Mouse (Mus musculus): ENCODE measurements around the gene Dnmt1. TPM values are rescaled to one million over a fixed set of nuclear protein-coding genes. Genes with fewer than 3 reads are reported as not detected.

Gene Dnmt1
- polyA plus RNA-seq, 1 experiment from 2014 or later, result 72.5 TPM

DNA sequence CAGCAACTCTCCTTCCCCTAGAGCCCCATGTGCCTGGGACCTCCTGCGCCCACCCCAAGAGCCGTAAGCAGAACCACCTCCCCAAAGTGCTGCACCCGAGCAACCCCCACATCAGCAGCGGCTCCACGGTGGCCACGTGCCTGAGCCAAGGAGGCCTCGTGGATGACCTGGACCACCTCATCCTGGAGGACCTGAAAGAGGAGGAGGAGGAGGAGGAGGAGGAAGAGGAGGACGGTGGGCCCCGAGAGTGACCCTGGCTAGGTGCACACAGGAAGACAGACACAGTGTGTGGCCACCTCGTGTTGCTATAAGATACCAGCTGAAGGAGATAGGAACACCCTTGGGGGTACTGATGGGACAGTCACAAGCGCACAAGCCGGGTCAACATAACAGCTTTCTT, 86.2 kb downstream of the Dnmt1 start:
- no peak for ATAC-seq
- H3K4me3 ChIP-seq (replicated peaks), result no peak overlapping the region
- H3K27ac ChIP-seq, result no peak overlapping the region
- H3K9ac ChIP-seq, result no peak overlapping the region
- no peaks in the 10 kb centered on the region for H3K9me3 ChIP-seq
- 89% methylated on average over 12 of the region's 12 CpGs for WGBS
- peaks cover 7% of the 10 kb centered on the region; the same call in 1 of the 2 replicates for H3K27me3 ChIP-seq (replicated peaks)
- no peaks in the 10 kb centered on the region for H3K36me3 ChIP-seq
- no peak overlapping the region for H3K4me2 ChIP-seq (replicated peaks)
- peaks cover 5% of the 10 kb centered on the region for H3K4me1 ChIP-seq (replicated peaks)

DNA sequence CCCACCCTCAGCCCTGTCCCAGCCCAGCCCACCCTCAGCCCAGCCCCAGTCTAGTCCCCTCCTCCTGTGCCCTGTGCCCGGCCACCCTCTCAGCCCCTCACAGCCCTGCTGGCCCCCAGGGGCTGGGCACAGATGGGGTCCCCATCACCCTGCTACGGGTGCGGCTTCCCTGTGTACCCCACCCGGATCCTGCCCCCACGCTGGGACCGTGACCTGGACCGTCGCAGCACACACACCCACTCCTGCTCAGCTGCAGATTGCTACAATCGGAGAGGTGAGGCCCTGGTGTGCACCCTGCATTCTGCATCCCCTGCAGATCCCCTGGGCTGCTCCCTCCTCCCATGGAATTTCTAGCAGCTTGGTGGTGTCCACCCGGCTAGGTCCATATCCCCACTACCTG, 86.7 kb downstream of the Dnmt1 start:
- H3K27ac ChIP-seq, result no peak overlapping the region
- WGBS, result 87% methylated on average over 9 of the region's 10 CpGs
- no peak for ATAC-seq

DNA sequence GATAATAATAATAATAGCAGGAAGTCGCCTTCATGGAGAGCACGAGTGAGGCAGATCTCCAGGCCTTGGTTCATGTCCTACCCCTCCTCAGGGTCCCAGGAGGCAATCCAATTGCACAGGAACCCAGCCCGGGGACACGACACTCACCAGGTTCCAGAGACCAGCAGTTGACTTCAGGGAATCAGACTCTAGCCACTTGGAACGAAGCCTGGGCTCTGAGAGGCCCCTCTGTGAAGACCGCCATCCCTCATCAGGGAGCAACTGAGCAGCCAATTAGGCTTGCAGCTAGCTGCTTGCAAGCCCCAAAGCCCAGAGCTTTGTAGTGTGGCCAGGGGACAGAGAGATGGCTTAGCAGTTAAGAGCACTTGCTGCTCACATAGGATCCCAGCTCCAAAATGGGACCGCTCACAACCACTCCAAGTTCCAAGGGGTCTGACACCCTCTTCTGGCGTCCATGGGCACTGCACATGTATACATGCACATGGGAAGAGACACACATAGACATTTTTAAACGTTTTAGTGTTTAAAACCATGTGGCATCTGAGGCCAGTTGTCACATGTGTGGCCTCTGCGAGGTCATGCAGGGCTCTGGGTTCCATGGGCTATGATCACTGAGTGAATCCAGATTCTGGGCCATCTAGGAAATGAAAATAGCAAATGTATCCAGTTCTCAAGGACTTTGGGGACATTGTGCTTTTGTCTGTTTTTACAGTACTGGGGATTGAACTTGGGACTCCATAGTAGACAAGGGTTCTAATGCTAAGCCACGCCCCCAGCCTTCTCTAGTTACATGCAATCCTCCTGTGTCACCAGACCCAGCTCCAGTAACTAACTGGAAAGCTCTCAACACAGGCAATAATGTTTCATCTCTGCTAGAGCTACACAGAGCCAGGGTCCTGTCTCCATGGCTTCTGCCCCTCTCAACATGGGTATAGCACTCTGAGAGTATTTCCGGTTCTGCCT, 89.2 kb downstream of the Dnmt1 start:
- ATAC-seq, result no peak
- peaks cover 13% of the 10 kb centered on the region; the same call in 1 of the 2 replicates for H3K27me3 ChIP-seq (replicated peaks)
- peaks cover 5% of the 10 kb centered on the region; the same call in 1 of the 2 replicates for H3K4me1 ChIP-seq (replicated peaks)
- H3K4me3 ChIP-seq (replicated peaks), result no peak overlapping the region
- H3K36me3 ChIP-seq, result no peaks in the 10 kb centered on the region
- 76% methylated on average over 12 of the region's 12 CpGs for WGBS
- no peak overlapping the region for H3K9ac ChIP-seq
- no peak overlapping the region for H3K27ac ChIP-seq
- H3K9me3 ChIP-seq, result no peaks in the 10 kb centered on the region
- H3K4me2 ChIP-seq (replicated peaks), result no peak overlapping the region

More for the DNA sequence above, 86.7 kb downstream of the Dnmt1 start:
- Histone ChIP-seq H3K27me3 (replicated peaks) (peaks cover 10% of the 10 kb centered on the region; the same call in 1 of the 2 replicates), H3K9me3 (no peaks in the 10 kb centered on the region), H3K4me2 (replicated peaks) (no peak overlapping the region), H3K36me3 (no peaks in the 10 kb centered on the region), H3K9ac (no peak overlapping the region), H3K4me1 (replicated peaks) (peaks cover 5% of the 10 kb centered on the region), H3K4me3 (replicated peaks) (no peak overlapping the region)

DNA sequence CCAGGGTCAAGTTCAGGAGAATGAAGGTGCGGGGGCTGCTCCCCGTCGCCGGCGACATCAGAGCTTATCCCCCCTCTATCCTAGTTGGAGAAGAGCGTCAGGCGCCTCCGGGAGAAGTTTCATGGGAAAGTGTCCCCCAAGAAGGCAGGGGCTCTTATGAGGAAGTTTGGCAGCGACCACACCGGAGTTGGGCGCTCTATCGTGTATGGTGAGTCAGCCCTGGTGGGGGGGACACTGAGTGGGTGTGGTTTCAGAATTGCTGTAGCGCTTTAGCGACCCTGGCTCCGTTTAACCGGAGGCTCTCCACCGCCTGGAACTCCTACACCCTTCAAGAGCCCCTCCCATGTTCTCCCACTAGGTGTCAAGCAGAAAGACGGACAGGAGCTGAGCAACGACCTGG, 90.4 kb downstream of the Dnmt1 start:
- ATAC-seq, result peak; percentile 14; the same call in 1 of the 2 replicates

GRCm38 (mm10) chr9:20868448-20869001, 91.2 kb downstream of the Dnmt1 start, which contains the start of gene A230050P20Rik:
A230050P20Rik (plus strand) TSS chr9:20868642.
- H3K4me1 ChIP-seq (replicated peaks), result peaks cover 5% of the 10 kb centered on the region; the same call in 1 of the 2 replicates
- no peak within 1 kb of the TSS for H3K27ac ChIP-seq
- peaks cover 13% of the 10 kb centered on the region; the same call in 1 of the 2 replicates for H3K27me3 ChIP-seq (replicated peaks)
- no peaks in the 10 kb centered on the region for H3K9me3 ChIP-seq
- WGBS, result 7% methylated on average over 53 of the region's 53 CpGs
- peak; percentile 63 for ATAC-seq
- peak within 1 kb of the TSS; percentile 86 for H3K4me2 ChIP-seq (replicated peaks)
- H3K4me3 ChIP-seq (replicated peaks), result peak within 1 kb of the TSS; percentile 53
- peak within 1 kb of the TSS; percentile 60 for H3K9ac ChIP-seq
- H3K36me3 ChIP-seq, result no peaks in the 10 kb centered on the region

More for the DNA sequence above, 90.4 kb downstream of the Dnmt1 start:
- H3K27ac ChIP-seq, result no peak overlapping the region
- H3K9me3 ChIP-seq, result no peaks in the 10 kb centered on the region
- peaks cover 13% of the 10 kb centered on the region; the same call in 1 of the 2 replicates for H3K27me3 ChIP-seq (replicated peaks)
- H3K4me3 ChIP-seq (replicated peaks), result peak overlapping the region; percentile 53
- WGBS, result 4% methylated on average over 19 of the region's 19 CpGs
- peak overlapping the region; percentile 60 for H3K9ac ChIP-seq
- H3K36me3 ChIP-seq, result no peaks in the 10 kb centered on the region
- peaks cover 5% of the 10 kb centered on the region; the same call in 1 of the 2 replicates for H3K4me1 ChIP-seq (replicated peaks)
- peak overlapping the region; percentile 86 for H3K4me2 ChIP-seq (replicated peaks)

DNA sequence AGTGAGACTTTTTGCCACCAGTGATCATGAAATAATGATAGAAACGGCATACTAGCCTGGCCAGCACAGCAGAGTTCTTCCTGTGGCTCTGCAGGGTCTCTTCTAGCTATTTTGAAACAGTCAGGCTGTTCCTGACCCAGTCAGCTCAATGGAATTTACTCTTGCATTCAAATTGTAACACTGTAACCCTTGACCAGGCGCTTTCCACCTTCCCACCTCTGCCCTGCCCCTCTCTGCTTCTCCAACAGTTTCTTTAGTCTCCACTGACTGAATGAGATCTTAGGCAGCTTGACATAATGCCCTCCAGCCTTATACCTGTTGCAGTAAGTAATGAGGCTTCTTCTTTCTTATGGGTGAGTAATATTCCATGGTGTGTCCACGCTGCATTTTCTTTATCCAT, 92.8 kb downstream of the Dnmt1 start:
- no peak overlapping the region for H3K27ac ChIP-seq
- H3K36me3 ChIP-seq, result no peaks in the 10 kb centered on the region
- H3K4me1 ChIP-seq (replicated peaks), result peaks cover 5% of the 10 kb centered on the region; the same call in 1 of the 2 replicates
- H3K27me3 ChIP-seq (replicated peaks), result peaks cover 13% of the 10 kb centered on the region; the same call in 1 of the 2 replicates
- H3K4me2 ChIP-seq (replicated peaks), result no peak overlapping the region
- no peak overlapping the region for H3K4me3 ChIP-seq (replicated peaks)
- no peak overlapping the region for H3K9ac ChIP-seq
- H3K9me3 ChIP-seq, result no peaks in the 10 kb centered on the region
- no peak for ATAC-seq
- 55% methylated on average over 3 of the region's 3 CpGs for WGBS

- no peak for ATAC-seq
- Histone ChIP-seq H3K4me2 (replicated peaks) (no peak overlapping the region), H3K36me3 (no peaks in the 10 kb centered on the region), H3K9me3 (no peaks in the 10 kb centered on the region), H3K4me3 (replicated peaks) (no peak overlapping the region), H3K4me1 (replicated peaks) (no peaks in the 10 kb centered on the region), H3K27ac (no peak overlapping the region), H3K9ac (no peak overlapping the region), H3K27me3 (replicated peaks) (no peaks in the 10 kb centered on the region)
- WGBS, result 58% methylated on average over 4 of the region's 4 CpGs
Observed at GRCm38 (mm10) chr9:20862225-20862624, 97.5 kb downstream of the Dnmt1 start.

- Histone ChIP-seq H3K27me3 (replicated peaks) (no peaks in the 10 kb centered on the region), H3K4me2 (replicated peaks) (no peak overlapping the region), H3K27ac (no peak overlapping the region), H3K4me3 (replicated peaks) (no peak overlapping the region), H3K36me3 (no peaks in the 10 kb centered on the region), H3K4me1 (replicated peaks) (no peaks in the 10 kb centered on the region), H3K9me3 (no peaks in the 10 kb centered on the region), H3K9ac (no peak overlapping the region)
- no peak for ATAC-seq
- 10% methylated on average over 4 of the region's 4 CpGs for WGBS
Observed at GRCm38 (mm10) chr9:20861821-20862220, 97.9 kb downstream of the Dnmt1 start.

- no peak overlapping the region for H3K9ac ChIP-seq
- no peak overlapping the region for H3K4me3 ChIP-seq (replicated peaks)
- no peak for ATAC-seq
- H3K4me1 ChIP-seq (replicated peaks), result no peaks in the 10 kb centered on the region
- H3K36me3 ChIP-seq, result no peaks in the 10 kb centered on the region
- no peak overlapping the region for H3K27ac ChIP-seq
- H3K4me2 ChIP-seq (replicated peaks), result no peak overlapping the region
- 50% methylated on average over 6 of the region's 6 CpGs for WGBS
- no peaks in the 10 kb centered on the region for H3K27me3 ChIP-seq (replicated peaks)
- H3K9me3 ChIP-seq, result no peaks in the 10 kb centered on the region
Observed at GRCm38 (mm10) chr9:20859926-20860325, 99.8 kb downstream of the Dnmt1 start.

Other genes with a start within 250 kb of the Dnmt1 start
- 8.1 and 8.8 TPM in 2 replicates for gene Olfm2, start 213.5 kb downstream of the Dnmt1 start, polyA plus RNA-seq (2015; fragmentation: Nextera tagmentation; extraction: Ambion mirVana)
- 2.7 and 2.8 TPM in 2 replicates for gene Col5a3, start 144.8 kb downstream of the Dnmt1 start, polyA plus RNA-seq (2015; fragmentation: Nextera tagmentation; extraction: Ambion mirVana)
- gene Rdh8, start 141.4 kb downstream of the Dnmt1 start, polyA plus RNA-seq (2015; fragmentation: Nextera tagmentation; extraction: Ambion mirVana), result not detected in 2 replicates
- gene A230050P20Rik, start 91.2 kb downstream of the Dnmt1 start, polyA plus RNA-seq (2015; fragmentation: Nextera tagmentation; extraction: Ambion mirVana), result 15.0 and 19.8 TPM in 2 replicates
- gene Angptl6, start 80.2 kb downstream of the Dnmt1 start, polyA plus RNA-seq (2015; fragmentation: Nextera tagmentation; extraction: Ambion mirVana), result 8.3 and 10.7 TPM in 2 replicates
- gene Ppan, start 71.7 kb downstream of the Dnmt1 start, polyA plus RNA-seq (2015; fragmentation: Nextera tagmentation; extraction: Ambion mirVana), result 91.6 and 95.5 TPM in 2 replicates
- 292 and 319 TPM in 2 replicates for gene Eif3g, start 61.3 kb downstream of the Dnmt1 start, polyA plus RNA-seq (2015; fragmentation: Nextera tagmentation; extraction: Ambion mirVana)
- gene S1pr2, start 16.9 kb upstream of the Dnmt1 start, polyA plus RNA-seq (2015; fragmentation: Nextera tagmentation; extraction: Ambion mirVana), result 29.2 and 30.4 TPM in 2 replicates
- gene Mrpl4, start 42.9 kb upstream of the Dnmt1 start, polyA plus RNA-seq (2015; fragmentation: Nextera tagmentation; extraction: Ambion mirVana), result 145 and 159 TPM in 2 replicates
- gene Icam1, start 56.1 kb upstream of the Dnmt1 start, polyA plus RNA-seq (2015; fragmentation: Nextera tagmentation; extraction: Ambion mirVana), result 12.6 and 12.8 TPM in 2 replicates
- 2.9 and 3.0 TPM in 2 replicates for gene Icam4, start 69.5 kb upstream of the Dnmt1 start, polyA plus RNA-seq (2015; fragmentation: Nextera tagmentation; extraction: Ambion mirVana)
- 0.06 and 0.16 TPM in 2 replicates for gene Icam5, start 72.2 kb upstream of the Dnmt1 start, polyA plus RNA-seq (2015; fragmentation: Nextera tagmentation; extraction: Ambion mirVana)
- 1.0 and 1.1 TPM in 2 replicates for gene Zglp1, start 107.2 kb upstream of the Dnmt1 start, polyA plus RNA-seq (2015; fragmentation: Nextera tagmentation; extraction: Ambion mirVana)
- gene Gm49373, start 113.2 kb upstream of the Dnmt1 start, polyA plus RNA-seq (2015; fragmentation: Nextera tagmentation; extraction: Ambion mirVana), result 0.40 and 0.59 TPM in 2 replicates
- 57.3 and 68.2 TPM in 2 replicates for gene Fdx1l, start 113.7 kb upstream of the Dnmt1 start, polyA plus RNA-seq (2015; fragmentation: Nextera tagmentation; extraction: Ambion mirVana)
- gene Gm38431, start 132.1 kb upstream of the Dnmt1 start, polyA plus RNA-seq (2015; fragmentation: Nextera tagmentation; extraction: Ambion mirVana), result 1.0 and 2.4 TPM in 2 replicates
- 64.5 and 66.5 TPM in 2 replicates for gene Raver1, start 132.1 kb upstream of the Dnmt1 start, polyA plus RNA-seq (2015; fragmentation: Nextera tagmentation; extraction: Ambion mirVana)
- gene Tyk2, start 171.4 kb upstream of the Dnmt1 start, polyA plus RNA-seq (2015; fragmentation: Nextera tagmentation; extraction: Ambion mirVana), result 13.6 and 15.7 TPM in 2 replicates
- 276 and 280 TPM in 2 replicates for gene Cdc37, start 190.1 kb upstream of the Dnmt1 start, polyA plus RNA-seq (2015; fragmentation: Nextera tagmentation; extraction: Ambion mirVana)
- gene Pde4a, start 205.8 kb upstream of the Dnmt1 start, polyA plus RNA-seq (2015; fragmentation: Nextera tagmentation; extraction: Ambion mirVana), result 6.0 and 6.8 TPM in 2 replicates

Data from intestine, embryonic 15.5 days (tissue).